Mouse (Mus musculus) G1E (cell line): Measurements from ENCODE around the gene Acvr2b.

Experiments used
- CTCF ChIP-seq: IDR thresholded peaks from 2 replicates; pipeline ENCODE4 v1.5.1; 2012; ENCODE audit warnings: low read depth, low read length, inconsistent platforms, mixed read lengths
- GATA1 ChIP-seq: IDR thresholded peaks from 2 replicates; pipeline ENCODE4 v1.6.1; 2012; ENCODE audit warnings: borderline replicate concordance, low read length, inconsistent platforms, mixed read lengths
- GATA2 ChIP-seq: IDR thresholded peaks from 2 replicates; pipeline ENCODE4 v1.6.1; 2012; ENCODE audit warnings: low read depth, low read length, inconsistent platforms, borderline replicate concordance

GRCm38 (mm10) chr9:119365284-119365683, 36.6 kb upstream of the Acvr2b start, which contains the start of gene Slc22a14:
- TF ChIP-seq CTCF, result no peak
- no peak for TF ChIP-seq GATA1
- TF ChIP-seq GATA2, result no peak
